Mouse (Mus musculus) myocyte (in vitro differentiated cells): Measurements from ENCODE around the gene Oas3. TPM values are rescaled to one million over a fixed set of nuclear protein-coding genes. Genes with fewer than 3 reads are reported as not detected.

Source experiments
- H3K27me3 ChIP-seq: one replicate; pipeline ENCODE4 v1.6.1; 2011; ENCODE audit not compliant: control insufficient read depth, insufficient read depth, insufficient read length
- H3K36me3 ChIP-seq: one replicate; pipeline ENCODE4 v1.6.1; 2011; ENCODE audit not compliant: control insufficient read depth, insufficient read depth
- H3K4me2 ChIP-seq: one replicate; pipeline ENCODE4 v1.6.1; 2011; ENCODE audit warnings: low read depth, control low read depth
- H3K4me3 ChIP-seq: one replicate; pipeline ENCODE4 v1.5.1; 2011; ENCODE audit warnings: mild to moderate bottlenecking, control low read depth, moderate library complexity
- H3K79me2 ChIP-seq: one replicate; pipeline ENCODE4 v1.6.1; 2011; ENCODE audit not compliant: control insufficient read depth, insufficient read depth
- H3ac ChIP-seq: one replicate; pipeline ENCODE4 v1.6.1; 2011; ENCODE audit not compliant: control insufficient read depth, insufficient read length
- CEBPB ChIP-seq: IDR thresholded peaks from 2 replicates; pipeline ENCODE4 v1.6.1; 2011; ENCODE audit warnings: mild to moderate bottlenecking, moderate library complexity; ENCODE audit not compliant: poor library complexity, insufficient read depth, severe bottlenecking
- E2F4 ChIP-seq: IDR thresholded peaks from one replicate; pipeline ENCODE4 v1.6.1; 2011; ENCODE audit warnings: mild to moderate bottlenecking, control low read depth, moderate library complexity; ENCODE audit not compliant: insufficient read depth
- MAX ChIP-seq: IDR thresholded peaks from one replicate; pipeline ENCODE4 v1.6.1; 2011; ENCODE audit warnings: low read depth, mild to moderate bottlenecking, control low read depth
- MYOD1 ChIP-seq, 3 experiments: IDR thresholded peaks; one replicate each; pipeline ENCODE4 v1.6.1; 2011; ENCODE audit warnings: control low read depth in 2 of 3, low read depth in 2 of 3, mild to moderate bottlenecking in 2 of 3, moderate library complexity in 1 of 3; ENCODE audit not compliant: insufficient read length in 2 of 3, control insufficient read depth in 1 of 3
- MYOG ChIP-seq, 3 experiments: IDR thresholded peaks; one replicate each; pipeline ENCODE4 v1.6.1; 2011; ENCODE audit warnings: control low read depth in 2 of 3, low read depth in 2 of 3, mild to moderate bottlenecking in 2 of 3; ENCODE audit not compliant: insufficient read length in 2 of 3, control insufficient read depth in 1 of 3, insufficient read depth in 1 of 3
- POLR2A ChIP-seq: IDR thresholded peaks from one replicate; pipeline ENCODE4 v1.6.1; 2011; ENCODE audit warnings: low read depth, mild to moderate bottlenecking, control low read depth, moderate library complexity; ENCODE audit not compliant: insufficient read length
- POLR2AphosphoS2 ChIP-seq: IDR thresholded peaks from one replicate; pipeline ENCODE4 v1.6.1; 2011; ENCODE audit warnings: low read depth, control low read depth; ENCODE audit not compliant: insufficient read length
- REST ChIP-seq: IDR thresholded peaks from one replicate; pipeline ENCODE4 v1.6.1; 2011; ENCODE audit warnings: mild to moderate bottlenecking, control low read depth, moderate library complexity; ENCODE audit not compliant: insufficient read depth, insufficient read length
- SRF ChIP-seq: IDR thresholded peaks from one replicate; pipeline ENCODE4 v1.6.1; 2011; ENCODE audit warnings: low read depth; ENCODE audit not compliant: control insufficient read depth, insufficient read length
- TCF12 ChIP-seq: IDR thresholded peaks from one replicate; pipeline ENCODE4 v1.6.1; 2011; ENCODE audit warnings: mild to moderate bottlenecking, control low read depth; ENCODE audit not compliant: poor library complexity, insufficient read depth, severe bottlenecking
- TCF3 ChIP-seq: IDR thresholded peaks from one replicate; pipeline ENCODE4 v1.6.1; 2011; ENCODE audit warnings: low read depth, control low read depth; ENCODE audit not compliant: insufficient read length
- USF1 ChIP-seq: IDR thresholded peaks from one replicate; pipeline ENCODE4 v1.6.1; 2011; ENCODE audit warnings: low read depth, mild to moderate bottlenecking, control low read depth, moderate library complexity
- polyA plus RNA-seq: library from polyadenylated mRNA; unstranded; fragments of >200 nt; fragmentation: generic; extraction: Trizol; gene quantifications from one replicate; pipeline ENCODE4 v1.2.1, GENCODE M21; 2012; ENCODE audit warnings: missing spikeins

Gene Oas3
- polyA plus RNA-seq, 1 experiment, result 0.01 TPM

DNA sequence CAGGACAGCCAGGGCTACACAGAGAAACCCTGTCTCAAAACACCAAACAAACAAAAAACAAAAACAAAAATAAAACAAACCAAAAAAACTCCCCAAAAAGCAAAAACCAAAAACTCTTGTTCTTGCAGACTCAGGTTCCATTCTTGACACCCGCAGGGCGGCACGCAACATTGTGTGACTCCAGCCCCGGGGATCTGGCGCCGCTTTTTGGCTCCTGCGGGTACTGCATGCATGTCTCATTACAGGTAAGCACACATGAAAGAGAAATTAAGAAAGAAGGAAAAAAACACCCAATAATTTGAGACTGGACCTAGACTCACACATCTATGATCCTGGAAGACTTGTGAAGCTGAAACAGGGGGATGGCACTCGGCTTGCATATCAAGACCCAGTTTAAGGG lies 12.5 kb downstream of the Oas3 start:
- Histone ChIP-seq H3K4me2 (no peak overlapping the region), H3K27me3 (peaks cover 22% of the 10 kb centered on the region), H3ac (no peak overlapping the region), H3K36me3 (no peaks in the 10 kb centered on the region), H3K4me3 (no peak overlapping the region), H3K79me2 (no peaks in the 10 kb centered on the region)
- no peak for TF ChIP-seq POLR2AphosphoS2
- TF ChIP-seq TCF12, result no peak
- no peak for TF ChIP-seq TCF3
- TF ChIP-seq MYOG (IDR thresholded peaks at IDR 0.05; ENCODE audit: control insufficient read depth in 1 of 3, insufficient read depth in 1 of 3, insufficient read length in 2 of 3, low read depth in 2 of 3), result no peak
- TF ChIP-seq REST, result no peak
- no peak for TF ChIP-seq CEBPB
- TF ChIP-seq USF1, result no peak
- TF ChIP-seq POLR2A, result no peak
- no peak for TF ChIP-seq SRF
- TF ChIP-seq E2F4, result no peak
- no peak for TF ChIP-seq MAX
- TF ChIP-seq MYOD1 (IDR thresholded peaks at IDR 0.05; ENCODE audit: control insufficient read depth in 1 of 3, insufficient read length in 2 of 3, low read depth in 2 of 3), result no peak

DNA sequence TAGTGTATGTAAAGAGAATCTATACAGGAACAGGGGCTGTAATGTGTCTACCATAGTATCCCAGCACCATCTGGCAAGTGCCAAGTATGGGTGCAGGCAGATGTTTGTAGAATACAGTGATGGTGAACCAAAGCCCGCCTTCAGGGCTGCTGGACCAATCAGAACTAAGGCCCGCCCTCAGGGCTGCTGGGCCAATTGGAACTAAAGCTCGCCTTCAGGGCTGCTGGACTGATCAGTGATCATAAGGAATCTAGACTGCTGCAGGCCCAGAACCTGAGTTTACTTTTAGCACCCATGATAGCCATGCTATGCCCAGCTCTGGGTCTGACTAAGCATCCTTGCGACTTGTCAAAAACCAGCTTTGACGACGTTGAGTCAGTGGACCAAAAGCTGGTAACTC lies 15.6 kb downstream of the Oas3 start:
- Histone ChIP-seq H3K4me3 (no peak overlapping the region), H3K27me3 (peaks cover 23% of the 10 kb centered on the region), H3K4me2 (no peak overlapping the region), H3K36me3 (no peaks in the 10 kb centered on the region), H3K79me2 (no peaks in the 10 kb centered on the region), H3ac (no peak overlapping the region)
- no peak for TF ChIP-seq REST
- no peak for TF ChIP-seq TCF12
- TF ChIP-seq MYOD1 (IDR thresholded peaks at IDR 0.05; ENCODE audit: control insufficient read depth in 1 of 3, insufficient read length in 2 of 3, low read depth in 2 of 3), result no peak
- TF ChIP-seq SRF, result no peak
- TF ChIP-seq USF1, result no peak
- no peak for TF ChIP-seq POLR2A
- no peak for TF ChIP-seq TCF3
- no peak for TF ChIP-seq E2F4
- no peak for TF ChIP-seq POLR2AphosphoS2
- TF ChIP-seq CEBPB, result no peak
- no peak for TF ChIP-seq MAX
- no peak for TF ChIP-seq MYOG (IDR thresholded peaks at IDR 0.05; ENCODE audit: control insufficient read depth in 1 of 3, insufficient read depth in 1 of 3, insufficient read length in 2 of 3, low read depth in 2 of 3)

DNA sequence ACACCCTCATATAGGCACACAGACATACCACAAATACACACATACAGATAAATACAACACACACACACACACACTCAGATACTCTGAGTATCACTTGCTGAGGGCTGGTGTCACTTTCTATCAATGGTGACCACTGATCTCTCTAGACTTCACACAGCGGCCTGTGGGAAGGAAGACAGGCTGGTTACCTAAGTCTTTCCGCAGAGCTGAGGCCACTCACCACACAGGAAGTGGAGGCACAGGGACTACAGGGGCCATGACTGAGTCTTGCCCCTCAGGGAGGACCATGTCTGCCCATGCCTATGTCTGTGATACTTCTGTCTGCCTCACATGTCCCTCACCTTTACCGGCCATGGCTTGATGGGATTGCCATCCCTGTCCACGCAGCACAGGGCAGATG lies 23.2 kb downstream of the Oas3 start:
- TF ChIP-seq TCF12, result no peak
- peaks cover 15% of the 10 kb centered on the region for H3K27me3 ChIP-seq

DNA sequence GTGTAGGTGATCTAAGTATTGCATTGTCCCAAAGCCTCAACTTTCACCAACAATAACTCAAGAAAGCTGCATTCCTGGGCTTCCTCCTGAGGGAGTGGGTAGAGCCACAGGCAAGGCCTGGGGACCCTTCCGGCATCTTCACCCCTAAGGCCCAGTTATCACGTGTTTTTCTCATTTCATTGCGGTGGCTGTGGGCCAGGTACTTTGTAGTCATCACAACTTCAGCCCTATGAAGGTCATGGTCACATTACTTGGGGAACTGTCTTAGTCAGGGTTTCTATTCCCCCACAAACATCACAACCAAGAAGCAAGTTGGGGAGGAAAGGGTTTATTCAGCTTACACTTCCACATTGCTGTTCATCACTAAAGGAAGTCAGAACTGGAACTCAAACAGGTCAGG lies 24.7 kb downstream of the Oas3 start:
- TF ChIP-seq POLR2AphosphoS2 (no peak), TCF12 (no peak), MYOD1 (IDR thresholded peaks at IDR 0.05; ENCODE audit: control insufficient read depth in 1 of 3, insufficient read length in 2 of 3, low read depth in 2 of 3) (no peak)
- H3K36me3 ChIP-seq, result no peaks in the 10 kb centered on the region
- H3ac ChIP-seq, result no peak overlapping the region
- H3K4me2 ChIP-seq, result no peak overlapping the region
- H3K27me3 ChIP-seq, result peaks cover 15% of the 10 kb centered on the region
- no peak overlapping the region for H3K4me3 ChIP-seq
- no peaks in the 10 kb centered on the region for H3K79me2 ChIP-seq

More for the DNA sequence above, 23.2 kb downstream of the Oas3 start:
- H3K4me3 ChIP-seq, result no peak overlapping the region
- no peak overlapping the region for H3ac ChIP-seq
- no peaks in the 10 kb centered on the region for H3K36me3 ChIP-seq
- no peaks in the 10 kb centered on the region for H3K79me2 ChIP-seq
- H3K4me2 ChIP-seq, result no peak overlapping the region

DNA sequence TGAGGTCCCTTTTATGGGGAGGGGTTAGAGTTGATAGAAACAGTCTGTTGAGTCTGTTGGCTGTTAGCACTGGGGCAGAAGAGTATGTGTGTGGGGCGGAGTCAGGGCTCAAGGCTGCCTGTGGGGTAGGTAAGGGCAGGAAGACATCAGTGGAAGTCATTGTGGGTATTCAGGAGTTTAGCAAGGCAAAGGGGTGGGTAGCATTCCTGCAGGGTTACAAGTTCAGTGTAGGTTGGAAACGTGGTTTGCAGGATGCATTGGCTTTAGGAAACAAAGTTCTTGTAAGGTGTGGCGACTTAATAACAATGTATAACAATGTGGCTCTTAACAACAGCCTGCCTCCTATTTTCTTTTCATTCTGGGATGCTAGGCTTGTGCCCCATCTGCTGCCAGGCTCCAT lies 26.3 kb downstream of the Oas3 start:
- H3K36me3 ChIP-seq, result no peaks in the 10 kb centered on the region
- H3K27me3 ChIP-seq, result peaks cover 15% of the 10 kb centered on the region
- H3K4me2 ChIP-seq, result no peak overlapping the region
- TF ChIP-seq SRF (no peak), CEBPB (no peak), POLR2AphosphoS2 (no peak), MAX (no peak), MYOD1 (IDR thresholded peaks at IDR 0.05; ENCODE audit: control insufficient read depth in 1 of 3, insufficient read length in 2 of 3, low read depth in 2 of 3) (no peak), TCF3 (no peak), TCF12 (no peak), MYOG (IDR thresholded peaks at IDR 0.05; ENCODE audit: control insufficient read depth in 1 of 3, insufficient read depth in 1 of 3, insufficient read length in 2 of 3, low read depth in 2 of 3) (no peak), E2F4 (no peak), USF1 (no peak), POLR2A (no peak), REST (no peak)
- H3K4me3 ChIP-seq, result no peak overlapping the region
- H3ac ChIP-seq, result no peak overlapping the region
- no peaks in the 10 kb centered on the region for H3K79me2 ChIP-seq
